ENCODE assay signal across 23 mouse cellular contexts in genomic region chr5:125503628-125504027, GRCm38 (mm10). TPM values are rescaled to one million over a fixed set of nuclear protein-coding genes. Genes with fewer than 3 reads are reported as not detected.
DNase-seq lines count a peak whose midpoint lies in the region; ATAC-seq lines count a peak whose summit lies in the region.
"Had no signal": no experiment of that assay in that cellular context is flagged by ENCODE, and none has a peak within 500 bp of the region (broad histone marks: within the 10 kb centered on the region; RNA-seq: fewer than 3 reads in every experiment).

No protein-coding gene starts in this region.

- H3K9me3 ChIP-seq in lung, embryonic 16.5 days (ENCODE audit: control insufficient read depth, low read length): no peaks in the 10 kb centered on the region
- H3K9me3 ChIP-seq: embryonic facial prominence, embryonic 12.5 days; forebrain, embryonic 15.5 days; G1E; heart, embryonic 15.5 days; hindbrain, embryonic 10.5 days; hindbrain, embryonic 15.5 days had no signal

- 87% methylated on average over 6 of the region's 6 CpGs for WGBS in lung, embryonic 16.5 days

- H3K36me3 ChIP-seq in lung, embryonic 16.5 days (ENCODE audit: control insufficient read depth, insufficient read depth, low read length): peaks cover 5% of the 10 kb centered on the region

- no peak overlapping the region for H3K4me3 ChIP-seq in lung, embryonic 16.5 days (ENCODE audit: low read length)
- H3K4me3 ChIP-seq: embryonic facial prominence, embryonic 12.5 days; forebrain, embryonic 15.5 days; heart, adult 2 months; heart, embryonic 15.5 days; hindbrain, embryonic 10.5 days; hindbrain, embryonic 15.5 days had no signal

- H3K4me2 ChIP-seq in lung, embryonic 16.5 days (ENCODE audit: low read depth, low read length): no peak overlapping the region
- H3K4me2 ChIP-seq: embryonic facial prominence, embryonic 12.5 days; forebrain, embryonic 15.5 days; heart, embryonic 11.5 days; heart, embryonic 15.5 days; hindbrain, embryonic 15.5 days had no signal

- no peak for DNase-seq in lung, postnatal 4 days
- no peak for DNase-seq in layer of hippocampus, adult 8-10 months (ENCODE audit: low spot score in 2 of 2)
- no peak for DNase-seq in left cerebral cortex, postnatal 14 days (ENCODE audit: low spot score in 2 of 2)
- DNase-seq: adrenal gland, adult 8-10 months; adrenal gland, postnatal 36 days; B cell, adult 2 months; cerebellum, adult 11 months; cerebellum, adult 8-10 months; cerebellum, postnatal 14 days; gastrocnemius, postnatal 10 days; heart, adult 2 months; heart, postnatal 14 days had no signal

- H3K27ac ChIP-seq in lung, embryonic 16.5 days (ENCODE audit: low read length): no peak overlapping the region
- H3K27ac ChIP-seq: embryonic facial prominence, embryonic 12.5 days; forebrain, embryonic 15.5 days; heart, adult 2 months; heart, embryonic 15.5 days; hindbrain, embryonic 10.5 days; hindbrain, embryonic 15.5 days had no signal

- H3K4me1 ChIP-seq in lung, embryonic 16.5 days (replicated peaks; ENCODE audit: control insufficient read depth, insufficient read depth, low read length): no peaks in the 10 kb centered on the region
- H3K4me1 ChIP-seq: embryonic facial prominence, embryonic 12.5 days; heart, embryonic 15.5 days had no signal

- no peaks in the 10 kb centered on the region for H3K27me3 ChIP-seq in lung, embryonic 16.5 days (ENCODE audit: control insufficient read depth, insufficient read depth, low read depth, low read length)
- H3K27me3 ChIP-seq: embryonic facial prominence, embryonic 12.5 days; forebrain, embryonic 15.5 days; heart, embryonic 15.5 days; hindbrain, embryonic 15.5 days had no signal

- intact Hi-C loops in left cerebral cortex, postnatal 14 days (cut with DNase I): no loop called here

- 0 out of 2 replicates have a peak, but pooled peaks have one; percentile 29 for ATAC-seq in lung, embryonic 16.5 days (ENCODE audit: low read depth)
- ATAC-seq in granulocyte monocyte progenitor cell, adult 5-6 weeks (replicated peaks; ENCODE audit: poor library complexity, severe bottlenecking): peak; percentile 86
- peak; percentile 81 for ATAC-seq in megakaryocyte progenitor cell, adult 5-6 weeks (replicated peaks; ENCODE audit: poor library complexity)
- ATAC-seq: CD4-positive, CD25-positive, alpha-beta regulatory T cell, adult 4 months; forebrain, embryonic 15.5 days had no signal

- H3K9ac ChIP-seq in lung, embryonic 16.5 days (ENCODE audit: low read length): no peak overlapping the region
- H3K9ac ChIP-seq: embryonic facial prominence, embryonic 12.5 days; forebrain, embryonic 15.5 days; heart, embryonic 15.5 days; hindbrain, embryonic 15.5 days had no signal

RNA-seq across cellular contexts. Expression of gene Tmem132b, which starts 27.9 kb away (rescaled TPM):
- not detected in 2 replicates for polyA plus RNA-seq in lung, embryonic 16.5 days (2015; fragmentation: Nextera tagmentation; extraction: Ambion mirVana)
- not detected in 2 replicates for total RNA-seq in granulocyte monocyte progenitor cell, adult 5-6 weeks (2014; fragmentation: Nextera tagmentation)
- not detected in 2 replicates for total RNA-seq in granulocyte monocyte progenitor cell, adult 5-6 weeks (2017)
- total RNA-seq in megakaryocyte progenitor cell, adult 5-6 weeks (2015): not detected in 2 replicates
- total RNA-seq in megakaryocyte progenitor cell, adult 5-6 weeks (2017): not detected in 2 replicates
- total RNA-seq in layer of hippocampus, adult 8-10 months (2022): 100 to 1,000 TPM; 116 to 122 (median 119) TPM
- total RNA-seq in left cerebral cortex, postnatal 14 days (2021): 100 to 1,000 TPM; 136 to 152 TPM
- total RNA-seq: heart, adult 2 months; heart, postnatal 14 days had no signal
- polyA plus RNA-seq: G1E; heart, adult 2 months; heart, embryonic 15.5 days had no signal

RNA-seq across cellular contexts. Expression of gene Aacs, which starts 28.0 kb away (rescaled TPM):
- 31.2 and 31.8 TPM in 2 replicates for polyA plus RNA-seq in lung, embryonic 16.5 days (2015; fragmentation: Nextera tagmentation; extraction: Ambion mirVana)
- 10.3 and 15.1 TPM in 2 replicates for total RNA-seq in granulocyte monocyte progenitor cell, adult 5-6 weeks (2014; fragmentation: Nextera tagmentation)
- 11.7 and 12.2 TPM in 2 replicates for total RNA-seq in granulocyte monocyte progenitor cell, adult 5-6 weeks (2017)
- total RNA-seq in megakaryocyte progenitor cell, adult 5-6 weeks (2015): 3.8 and 6.0 TPM in 2 replicates
- 10.4 and 12.7 TPM in 2 replicates for total RNA-seq in megakaryocyte progenitor cell, adult 5-6 weeks (2017)
- 10 to 100 TPM; 49.4 to 59.0 (median 51.7) TPM for total RNA-seq in layer of hippocampus, adult 8-10 months (2022)
- total RNA-seq in left cerebral cortex, postnatal 14 days (2021): 10 to 100 TPM; 62.2 to 68.4 TPM

Comparison
In these comparisons a context has a peak if more than half of its experiments do, and no peak if none do; other contexts are left out.
1. ATAC-seq: peak in every context shown above with its lines; median percentile 86 in granulocyte monocyte progenitor cell, adult 5-6 weeks; 81 in megakaryocyte progenitor cell, adult 5-6 weeks; 29 in lung, embryonic 16.5 days.
2. RNA of gene Tmem132b, which starts 27.9 kb away (total RNA-seq): 136 to 152 TPM in left cerebral cortex, postnatal 14 days and 116 to 122 TPM in layer of hippocampus, adult 8-10 months; not detected in granulocyte monocyte progenitor cell, adult 5-6 weeks and not detected in megakaryocyte progenitor cell, adult 5-6 weeks; every median in the first group is over 100 times any median in the second.